Mouse (Mus musculus) left cerebral cortex, adult 18-20 months (tissue): ENCODE measurements around the gene Cngb1. TPM values are rescaled to one million over a fixed set of nuclear protein-coding genes. Genes with fewer than 3 reads are reported as not detected.
A peak's percentile ranks its signal among the peaks of the same experiment; 100 is the strongest.

Source experiments
- DNase-seq, 2 experiments: peaks; one replicate each; pipeline ENCODE4 v3.0.0; 2021 to 2022; ENCODE audit warnings: low spot score in 2 of 2, mixed read lengths in 1 of 2
- total RNA-seq, 2 experiments: library from RNA; stranded (reverse); gene quantifications; 2 replicates each; pipeline ENCODE4 v1.2.3; 2021

Cngb1 gene
- total RNA-seq, 2 experiments from 2014 or later, result 0.16 to 0.49 TPM

- no peak for DNase-seq
Observed at GRCm38 (mm10) chr8:95324646-95325045, 18.3 kb upstream of the Cngb1 start.

DNA sequence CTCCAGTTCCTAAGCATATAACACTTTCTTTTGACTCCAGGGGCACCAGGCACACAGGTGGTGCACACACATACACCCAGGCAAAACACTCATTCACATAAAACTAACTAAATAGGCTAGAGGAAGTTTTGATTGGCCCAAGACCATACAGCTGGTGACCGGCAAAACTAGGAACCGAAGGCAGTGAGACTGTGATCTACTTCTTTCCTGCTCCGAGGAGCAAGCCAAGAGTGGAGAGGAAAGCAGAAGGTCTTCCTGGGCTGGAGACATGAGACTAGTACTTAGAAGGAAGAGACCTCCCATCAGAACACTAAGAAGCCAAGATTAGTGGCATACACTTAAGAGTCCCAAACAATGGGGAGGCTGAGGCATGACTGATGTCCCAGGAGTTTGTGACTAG is 16.8 kb upstream of the Cngb1 start:
- DNase-seq, result no peak

GRCm38 (mm10) chr8:95320224-95321139 is 14.1 kb upstream of the Cngb1 start:
- DNase-seq, result peak in 1 of 2 experiments; percentile 30

DNA sequence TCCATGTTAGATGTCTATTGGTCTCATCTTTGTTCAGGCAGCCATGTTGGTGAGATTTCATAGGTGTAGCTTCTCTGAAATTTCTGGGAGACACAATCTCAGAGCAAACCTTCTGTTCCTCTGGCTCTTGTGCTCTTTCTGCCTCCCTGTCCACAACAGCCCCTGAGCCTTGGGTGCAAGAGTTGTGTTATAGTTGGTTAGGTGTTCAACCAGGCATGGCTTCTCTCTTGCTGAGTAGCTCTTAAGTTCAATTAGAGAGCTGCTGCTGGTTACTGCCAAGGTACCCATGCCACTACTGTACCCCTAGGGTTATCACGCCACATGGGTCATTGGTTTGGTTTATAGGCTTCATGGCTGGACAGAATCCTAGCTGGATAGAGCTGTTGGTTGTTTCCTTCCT is 9.0 kb upstream of the Cngb1 start:
- no peak for DNase-seq

- DNase-seq, result no peak
Observed at GRCm38 (mm10) chr8:95314707-95315106, 8.3 kb upstream of the Cngb1 start.

DNA sequence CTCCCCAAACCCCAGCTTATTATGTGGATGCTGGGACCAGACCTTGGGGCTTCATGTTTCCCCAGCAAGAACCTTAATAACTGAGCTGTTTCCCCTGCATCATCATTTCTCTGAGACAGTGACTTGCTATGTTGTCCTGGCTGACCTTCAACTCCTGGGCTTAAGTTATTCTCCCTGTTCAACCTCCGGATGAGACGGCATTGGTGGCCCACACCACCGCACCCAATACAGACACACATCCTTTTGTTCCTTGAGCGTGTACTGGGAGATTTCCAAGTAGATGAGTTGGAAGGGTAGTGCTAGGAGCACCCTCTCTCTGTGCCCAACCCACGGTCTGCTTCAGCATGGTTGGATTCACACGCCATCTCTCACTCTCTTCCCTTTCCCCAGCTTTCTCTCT is 7.5 kb upstream of the Cngb1 start:
- DNase-seq, result no peak

GRCm38 (mm10) chr8:95312836-95313235 is 6.5 kb upstream of the Cngb1 start:
- DNase-seq, result no peak

- no peak for DNase-seq
Observed at GRCm38 (mm10) chr8:95310342-95310970, 4.1 kb upstream of the Cngb1 start, which contains the start of gene Tepp. Gene Tepp, plus strand, starts transcription at chr8:95310566.

DNA sequence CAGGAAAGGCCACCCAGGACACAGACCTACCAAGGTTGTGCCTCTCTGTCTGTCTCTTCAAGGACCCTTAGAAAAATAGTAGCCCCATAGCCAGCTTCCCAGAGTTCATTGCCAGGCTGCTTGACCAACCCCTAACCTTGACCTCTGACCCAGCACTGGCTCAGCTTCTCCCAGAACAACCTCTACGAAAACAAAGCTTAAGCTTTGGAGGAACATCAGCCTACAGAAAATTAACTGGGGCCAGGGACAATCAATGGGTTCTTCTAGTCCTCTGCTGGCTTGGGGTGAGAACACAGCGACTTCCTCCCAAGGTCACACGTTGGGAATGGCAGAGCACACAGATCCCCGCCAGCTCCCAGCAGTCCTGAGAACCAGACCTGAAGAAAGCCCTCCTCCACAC is 859 bp downstream of the Cngb1 start:
- DNase-seq, result no peak

GRCm38 (mm10) chr8:95302410-95302809 is 4.0 kb downstream of the Cngb1 start:
- peak in 1 of 2 experiments; percentile 21 for DNase-seq

- no peak for DNase-seq
Observed at GRCm38 (mm10) chr8:95293891-95294290, 12.5 kb downstream of the Cngb1 start.

DNA sequence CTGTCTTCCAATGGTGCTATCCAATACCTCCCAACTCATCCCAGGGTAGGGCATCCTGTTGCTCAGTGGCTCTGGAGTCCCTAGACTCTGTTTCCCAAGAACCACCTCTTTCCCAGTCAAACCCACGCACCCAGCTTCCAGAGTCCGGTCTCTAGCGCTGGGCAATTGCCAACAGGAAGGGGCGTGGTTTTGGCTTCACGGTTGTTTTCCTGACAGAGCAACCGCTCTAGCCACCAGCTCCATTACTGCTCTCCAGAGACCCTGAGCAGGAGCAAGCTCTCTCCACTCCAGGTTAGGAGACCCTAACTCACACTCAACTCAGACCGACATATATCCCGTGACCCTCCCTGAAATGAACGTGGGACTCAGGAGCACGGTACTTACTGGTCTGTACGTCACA is 13.2 kb downstream of the Cngb1 start:
- no peak for DNase-seq

- DNase-seq, result no peak
Observed at GRCm38 (mm10) chr8:95289066-95289650, 17.2 kb downstream of the Cngb1 start.

GRCm38 (mm10) chr8:95281493-95281892 is 24.9 kb downstream of the Cngb1 start:
- DNase-seq, result peak in 1 of 2 experiments; percentile 2

GRCm38 (mm10) chr8:95272871-95273270 is 33.5 kb downstream of the Cngb1 start:
- DNase-seq, result no peak

- no peak for DNase-seq
Observed at GRCm38 (mm10) chr8:95271841-95272240, 34.5 kb downstream of the Cngb1 start.

GRCm38 (mm10) chr8:95270501-95270900 is 35.9 kb downstream of the Cngb1 start:
- no peak for DNase-seq

DNA sequence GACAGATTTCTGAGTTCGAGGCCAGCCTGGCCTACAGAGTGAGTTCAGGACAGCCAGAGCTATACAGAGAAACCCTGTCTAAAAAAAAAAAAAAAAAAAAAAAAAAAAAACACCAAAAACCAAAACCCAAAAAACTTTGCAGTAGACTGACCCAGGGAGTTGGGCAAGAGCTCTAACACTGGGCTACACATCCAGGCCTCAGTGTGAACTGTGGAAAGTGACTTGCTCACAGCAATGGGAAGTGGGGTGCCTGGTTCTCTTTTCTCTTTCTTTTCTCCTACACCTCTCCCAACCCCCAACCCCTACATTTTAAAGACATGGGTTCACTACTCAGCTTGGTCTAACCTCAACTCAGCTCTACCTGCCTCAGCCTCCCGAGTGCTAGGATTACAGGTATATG is 44.2 kb downstream of the Cngb1 start:
- no peak for DNase-seq

GRCm38 (mm10) chr8:95255611-95256010 is 50.8 kb downstream of the Cngb1 start:
- DNase-seq, result no peak

- DNase-seq, result peak; percentile 95 to 99
Observed at GRCm38 (mm10) chr8:95254564-95255434, 51.6 kb downstream of the Cngb1 start.

DNA sequence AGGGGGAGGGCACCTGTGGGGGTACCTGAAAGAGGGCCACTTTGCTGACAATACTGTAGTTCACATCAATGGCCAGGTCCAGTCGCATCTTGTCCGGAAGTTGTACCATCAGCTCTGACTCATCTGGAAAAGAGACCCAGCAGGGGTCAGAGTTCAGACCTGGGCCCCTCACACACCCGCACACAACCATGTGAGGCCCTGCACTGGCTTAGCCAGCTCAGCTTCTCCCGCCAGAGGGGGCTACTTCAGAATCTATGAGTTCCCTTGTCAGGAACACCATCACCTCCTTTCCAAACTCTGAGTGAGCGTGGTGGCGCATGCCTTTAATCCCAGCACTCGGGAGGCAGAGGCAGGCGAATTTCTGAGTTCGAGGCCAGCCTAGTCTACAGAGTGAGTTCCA is 54.3 kb downstream of the Cngb1 start:
- DNase-seq, result no peak
